In genomic region chr5:111291639-111292038, GRCm38 (mm10) we compare ENCODE assay signal across 9 mouse cellular contexts. TPM values are rescaled to one million over a fixed set of nuclear protein-coding genes. Genes with fewer than 3 reads are reported as not detected.
DNase-seq lines count a peak whose midpoint lies in the region; ATAC-seq and TF ChIP-seq lines count a peak whose summit lies in the region.
"Had no signal": no experiment of that assay in that cellular context is flagged by ENCODE, and none has a peak within 500 bp of the region (broad histone marks: within the 10 kb centered on the region; RNA-seq: fewer than 3 reads in every experiment).

No protein-coding gene starts in this region.

- 34% methylated on average over 10 of the region's 10 CpGs for WGBS in heart, embryonic 16.5 days
- WGBS in heart, embryonic 10.5 days: 56% methylated on average over 10 of the region's 10 CpGs
- 54% methylated on average over 10 of the region's 10 CpGs for WGBS in hindbrain, embryonic 14.5 days
- 58% methylated on average over 10 of the region's 10 CpGs for WGBS in midbrain, embryonic 16.5 days
- 65% methylated on average over 10 of the region's 10 CpGs for WGBS in liver, postnatal 0 days (ENCODE audit: insufficient replicate concordance)

- TF ChIP-seq CTCF in liver, postnatal 0 days (IDR thresholded peaks at IDR 0.05; ENCODE audit: low read depth): no peak

- no peak overlapping the region for H3K4me3 ChIP-seq in heart, embryonic 16.5 days (ENCODE audit: low read length)
- no peak overlapping the region for H3K4me3 ChIP-seq in heart, embryonic 10.5 days
- no peak overlapping the region for H3K4me3 ChIP-seq in hindbrain, embryonic 14.5 days (replicated peaks; ENCODE audit: low read length)
- H3K4me3 ChIP-seq in midbrain, embryonic 16.5 days (ENCODE audit: low read depth, low read length): no peak overlapping the region
- H3K4me3 ChIP-seq in liver, postnatal 0 days (ENCODE audit: low read depth, low read length): no peak overlapping the region

- no peak for TF ChIP-seq EP300 in liver, postnatal 0 days (IDR thresholded peaks at IDR 0.05; ENCODE audit: low read depth)

- peak overlapping the region; percentile 36; the same call in 1 of the 2 replicates for H3K4me2 ChIP-seq in heart, embryonic 16.5 days (ENCODE audit: low read depth, low read length)
- H3K4me2 ChIP-seq in hindbrain, embryonic 14.5 days (replicated peaks): peak overlapping the region; percentile 21; the same call in 1 of the 2 replicates
- no peak overlapping the region for H3K4me2 ChIP-seq in midbrain, embryonic 16.5 days (ENCODE audit: low read length)
- no peak overlapping the region for H3K4me2 ChIP-seq in liver, postnatal 0 days (ENCODE audit: low read depth, low read length)
- H3K4me2 ChIP-seq: heart, embryonic 11.5 days had no signal

- no peak for DNase-seq in heart, embryonic 10.5 days (ENCODE audit: low spot score)
- peak; percentile 39 for DNase-seq in brain, embryonic 18.5 days (ENCODE audit: low read depth, low spot score)
- peak; percentile 54 for DNase-seq in hindbrain, embryonic 14.5 days (ENCODE audit: low spot score)
- DNase-seq in ovary, postnatal 36 days (ENCODE audit: low spot score): no peak
- no peak for DNase-seq in Muller cell, postnatal 12 days (ENCODE audit: inconsistent ontology term)
- DNase-seq in liver, postnatal 0 days: no peak

- H3K36me3 ChIP-seq in heart, embryonic 16.5 days (ENCODE audit: control insufficient read depth, insufficient read depth): no peaks in the 10 kb centered on the region
- peaks cover 11% of the 10 kb centered on the region for H3K36me3 ChIP-seq in heart, embryonic 10.5 days
- H3K36me3 ChIP-seq in hindbrain, embryonic 14.5 days (replicated peaks; ENCODE audit: control insufficient read depth, insufficient read depth): peaks cover 26% of the 10 kb centered on the region
- H3K36me3 ChIP-seq in midbrain, embryonic 16.5 days (ENCODE audit: control insufficient read depth, insufficient read depth, low read length): peaks cover 7% of the 10 kb centered on the region
- no peaks in the 10 kb centered on the region for H3K36me3 ChIP-seq in liver, postnatal 0 days (replicated peaks; ENCODE audit: insufficient read depth, low read length)

- no peaks in the 10 kb centered on the region for H3K27me3 ChIP-seq in heart, embryonic 16.5 days (ENCODE audit: control insufficient read depth, insufficient read depth, low read length)
- 0 out of 2 replicates have a peak, but pooled peaks cover 8% of the 10 kb centered on the region for H3K27me3 ChIP-seq in heart, embryonic 10.5 days (ENCODE audit: insufficient read depth, poor library complexity, severe bottlenecking)
- no peaks in the 10 kb centered on the region for H3K27me3 ChIP-seq in hindbrain, embryonic 14.5 days (ENCODE audit: control insufficient read depth, insufficient read depth, low read length)
- H3K27me3 ChIP-seq in midbrain, embryonic 16.5 days (ENCODE audit: control insufficient read depth, insufficient read depth, low read depth, low read length): no peaks in the 10 kb centered on the region
- H3K27me3 ChIP-seq in liver, postnatal 0 days (ENCODE audit: insufficient read depth, low read length): no peaks in the 10 kb centered on the region

- H3K9me3 ChIP-seq in heart, embryonic 16.5 days (replicated peaks; ENCODE audit: control insufficient read depth, low read length): no peaks in the 10 kb centered on the region
- H3K9me3 ChIP-seq in heart, embryonic 10.5 days: no peaks in the 10 kb centered on the region
- no peaks in the 10 kb centered on the region for H3K9me3 ChIP-seq in hindbrain, embryonic 14.5 days (ENCODE audit: control insufficient read depth, low read length)
- no peaks in the 10 kb centered on the region for H3K9me3 ChIP-seq in midbrain, embryonic 16.5 days (replicated peaks; ENCODE audit: control insufficient read depth, low read length, poor library complexity, severe bottlenecking)
- no peaks in the 10 kb centered on the region for H3K9me3 ChIP-seq in liver, postnatal 0 days (ENCODE audit: low read length)

- no peak overlapping the region for H3K9ac ChIP-seq in heart, embryonic 16.5 days (ENCODE audit: low read length)
- H3K9ac ChIP-seq in hindbrain, embryonic 14.5 days: no peak overlapping the region
- no peak overlapping the region for H3K9ac ChIP-seq in midbrain, embryonic 16.5 days (ENCODE audit: low read depth, low read length)
- no peak overlapping the region for H3K9ac ChIP-seq in liver, postnatal 0 days (replicated peaks)

- H3K27ac ChIP-seq in heart, embryonic 16.5 days (ENCODE audit: low read length): no peak overlapping the region
- H3K27ac ChIP-seq in heart, embryonic 10.5 days: no peak overlapping the region
- no peak overlapping the region for H3K27ac ChIP-seq in hindbrain, embryonic 14.5 days
- no peak overlapping the region for H3K27ac ChIP-seq in midbrain, embryonic 16.5 days (ENCODE audit: low read length)
- no peak overlapping the region for H3K27ac ChIP-seq in liver, postnatal 0 days (ENCODE audit: low read depth)

- no peaks in the 10 kb centered on the region for H3K4me1 ChIP-seq in heart, embryonic 16.5 days (ENCODE audit: control insufficient read depth, insufficient read depth, low read length)
- no peaks in the 10 kb centered on the region for H3K4me1 ChIP-seq in heart, embryonic 10.5 days
- 0 out of 2 replicates have a peak, but pooled peaks cover 3% of the 10 kb centered on the region for H3K4me1 ChIP-seq in hindbrain, embryonic 14.5 days (replicated peaks; ENCODE audit: control insufficient read depth, insufficient read depth, low read length)
- no peaks in the 10 kb centered on the region for H3K4me1 ChIP-seq in midbrain, embryonic 16.5 days (ENCODE audit: control insufficient read depth, insufficient read depth, low read length)
- peaks cover 4% of the 10 kb centered on the region; the same call in 1 of the 2 replicates for H3K4me1 ChIP-seq in liver, postnatal 0 days (ENCODE audit: insufficient read depth)

- ATAC-seq in heart, embryonic 16.5 days (replicated peaks; ENCODE audit: extremely low read depth, insufficient read depth, low FRiP score): no peak
- peak; percentile 55 for ATAC-seq in hindbrain, embryonic 14.5 days (ENCODE audit: low FRiP score)
- ATAC-seq in midbrain, embryonic 16.5 days: 0 out of 2 replicates have a peak, but pooled peaks have one; percentile 66
- no peak for ATAC-seq in liver, postnatal 0 days

RNA-seq across cellular contexts. Expression of gene Pitpnb, which starts 38.9 kb away (rescaled TPM):
- polyA plus RNA-seq in heart, embryonic 16.5 days (2015; fragmentation: Nextera tagmentation; extraction: Ambion mirVana): 72.8 and 84.5 TPM in 2 replicates
- 93.7 and 105 TPM in 2 replicates for polyA plus RNA-seq in heart, embryonic 10.5 days (2016; fragmentation: Nextera tagmentation; extraction: Ambion mirVana)
- 95.2 and 110 TPM in 2 replicates for polyA plus RNA-seq in hindbrain, embryonic 14.5 days (2014; fragmentation: Nextera tagmentation; extraction: Ambion mirVana)
- polyA plus RNA-seq in midbrain, embryonic 16.5 days (2015; fragmentation: Nextera tagmentation; extraction: Ambion mirVana): 96.9 and 98.7 TPM in 2 replicates
- 37.6 and 40.2 TPM in 2 replicates for polyA plus RNA-seq in liver, postnatal 0 days (2015; fragmentation: Nextera tagmentation; extraction: Ambion mirVana)

Comparison
In these comparisons a context has a peak if more than half of its experiments do, and no peak if none do; other contexts are left out.
1. ATAC-seq: peak in hindbrain, embryonic 14.5 days (single experiment) and midbrain, embryonic 16.5 days (single experiment); none in heart, embryonic 16.5 days (single experiment) and liver, postnatal 0 days (single experiment).
2. H3K4me2 ChIP-seq: peak in heart, embryonic 16.5 days (single experiment) and hindbrain, embryonic 14.5 days (single experiment); none in midbrain, embryonic 16.5 days (single experiment) and liver, postnatal 0 days (single experiment).
3. DNase-seq: peak in brain, embryonic 18.5 days (single experiment) and hindbrain, embryonic 14.5 days (single experiment); none in heart, embryonic 10.5 days (single experiment), ovary, postnatal 36 days (single experiment), Muller cell, postnatal 12 days (single experiment) and liver, postnatal 0 days (single experiment).